Mouse (Mus musculus) MEL (cell line): ENCODE data around the gene 1700016C15Rik. TPM values are rescaled to one million over a fixed set of nuclear protein-coding genes. Genes with fewer than 3 reads are reported as not detected.

Source experiments
- DNase-seq: peaks from one replicate; pipeline ENCODE4 v3.0.0; 2011; ENCODE audit warnings: low read depth, low spot score
- H3K27ac ChIP-seq: 2 replicates; pipeline ENCODE4 v1.5.1; 2012; ENCODE audit warnings: low read depth, mild to moderate bottlenecking, control low read depth, low read length, moderate library complexity; ENCODE audit not compliant: control insufficient read depth
- H3K27me3 ChIP-seq, 2 experiments: fragments of 150-350 bp in 1 of 2; sonication (generic) in 1 of 2; 2 replicates each; pipeline ENCODE4 v1.6.1; 2012; ENCODE audit warnings: low read length in 2 of 2, mild to moderate bottlenecking in 2 of 2, improper control_type of control experiment in 1 of 2, moderate library complexity in 1 of 2; ENCODE audit not compliant: insufficient read depth in 2 of 2, control insufficient read depth in 1 of 2
- H3K36me3 ChIP-seq, 2 experiments: 2 replicates each; pipeline ENCODE4 v1.6.1; 2012 to 2014; ENCODE audit warnings: low read length in 2 of 2, improper control_type of control experiment in 1 of 2, inconsistent platforms in 1 of 2, mild to moderate bottlenecking in 1 of 2; ENCODE audit not compliant: insufficient read depth in 2 of 2, control insufficient read depth in 1 of 2
- H3K4me1 ChIP-seq, 2 experiments: fragments of 150-350 bp in 1 of 2; sonication (generic) in 1 of 2; 2 replicates each; pipeline ENCODE4 v1.6.1; 2012; ENCODE audit warnings: low read length in 2 of 2, improper control_type of control experiment in 1 of 2, mild to moderate bottlenecking in 1 of 2; ENCODE audit not compliant: insufficient read depth in 2 of 2, control insufficient read depth in 1 of 2
- H3K4me3 ChIP-seq, 2 experiments: fragments of 150-350 bp in 1 of 2; sonication (generic) in 1 of 2; 2 replicates each; pipeline ENCODE4 v1.5.1; 2012; ENCODE audit warnings: low read depth in 2 of 2, low read length in 2 of 2, mild to moderate bottlenecking in 2 of 2, moderate library complexity in 2 of 2, control low read depth in 1 of 2, improper control_type of control experiment in 1 of 2; ENCODE audit not compliant: control insufficient read depth in 1 of 2, insufficient read depth in 1 of 2
- H3K79me2 ChIP-seq: 2 replicates; pipeline ENCODE4 v1.6.1; 2012; ENCODE audit warnings: mild to moderate bottlenecking, low read length, moderate library complexity; ENCODE audit not compliant: control insufficient read depth, poor library complexity, insufficient read depth
- H3K9ac ChIP-seq: 2 replicates; pipeline ENCODE4 v1.6.1; 2012; ENCODE audit warnings: low read depth, mild to moderate bottlenecking, control low read depth, low read length, moderate library complexity; ENCODE audit not compliant: control insufficient read depth, poor library complexity, severe bottlenecking
- H3K9me3 ChIP-seq: fragments of 150-350 bp; sonication (generic); replicated peaks from 2 replicates; pipeline ENCODE4 v1.6.1; 2012; ENCODE audit warnings: mild to moderate bottlenecking, low read length, improper control_type of control experiment, moderate library complexity; ENCODE audit not compliant: insufficient read depth
- CHD1 ChIP-seq: IDR thresholded peaks from 2 replicates; pipeline ENCODE4 v1.6.1; 2012; ENCODE audit warnings: low read depth, mild to moderate bottlenecking, inconsistent platforms, low read length, improper control_type of control experiment
- CHD2 ChIP-seq: IDR thresholded peaks from 2 replicates; pipeline ENCODE4 v1.6.1; 2011; ENCODE audit warnings: low read length, improper control_type of control experiment
- ELF1 ChIP-seq: IDR thresholded peaks from 2 replicates; pipeline ENCODE4 v1.6.1; 2014; ENCODE audit warnings: low read depth, mild to moderate bottlenecking, inconsistent platforms, low read length, improper control_type of control experiment, moderate library complexity
- EP300 ChIP-seq, 2 experiments: IDR thresholded peaks; 2 replicates each; pipeline ENCODE4 v1.6.1; 2011; ENCODE audit warnings: improper control_type of control experiment in 2 of 2, low read length in 2 of 2, low read depth in 1 of 2, mild to moderate bottlenecking in 1 of 2
- KAT2A ChIP-seq: conservative IDR thresholded peaks from 2 replicates; pipeline ENCODE4 v1.6.1; 2012; ENCODE audit warnings: low read depth, low read length, improper control_type of control experiment, inconsistent platforms
- MAFK ChIP-seq: IDR thresholded peaks from 2 replicates; pipeline ENCODE4 v1.6.1; 2011; ENCODE audit warnings: low read depth, mild to moderate bottlenecking, low read length, improper control_type of control experiment, borderline replicate concordance
- MAX ChIP-seq: IDR thresholded peaks from 2 replicates; pipeline ENCODE4 v1.6.1; 2011; ENCODE audit warnings: low read length, improper control_type of control experiment
- MAZ ChIP-seq: IDR thresholded peaks from 2 replicates; pipeline ENCODE4 v1.6.1; 2012; ENCODE audit warnings: low read depth, mild to moderate bottlenecking, inconsistent platforms, low read length, improper control_type of control experiment
- MEF2A ChIP-seq: IDR thresholded peaks from 2 replicates; pipeline ENCODE4 v1.6.1; 2014; ENCODE audit warnings: low read depth, mild to moderate bottlenecking, inconsistent platforms, low read length, improper control_type of control experiment; ENCODE audit not compliant: poor library complexity, insufficient replicate concordance, severe bottlenecking; ENCODE audit errors: extremely low read depth
- MXI1 ChIP-seq: IDR thresholded peaks from 2 replicates; pipeline ENCODE4 v1.6.1; 2011; ENCODE audit warnings: mild to moderate bottlenecking, low read depth, low read length, improper control_type of control experiment
- MYB ChIP-seq: IDR thresholded peaks from 2 replicates; pipeline ENCODE4 v1.6.1; 2011; ENCODE audit warnings: mild to moderate bottlenecking, low read depth, low read length, improper control_type of control experiment
- MYC ChIP-seq: IDR thresholded peaks from 2 replicates; pipeline ENCODE4 v1.6.1; 2011; ENCODE audit warnings: low read depth, mild to moderate bottlenecking, low read length, improper control_type of control experiment, moderate library complexity
- NELFE ChIP-seq: IDR thresholded peaks from 2 replicates; pipeline ENCODE4 v1.6.1; 2011; ENCODE audit warnings: low read depth, low read length, improper control_type of control experiment
- POLR2A ChIP-seq, 2 experiments: IDR thresholded peaks; 2 replicates each; pipeline ENCODE4 v1.6.1; 2011 to 2012; ENCODE audit warnings: low read length in 2 of 2, mild to moderate bottlenecking in 2 of 2, control low read depth in 1 of 2, improper control_type of control experiment in 1 of 2, low read depth in 1 of 2, moderate library complexity in 1 of 2; ENCODE audit not compliant: control insufficient read depth in 1 of 2, insufficient read depth in 1 of 2, poor library complexity in 1 of 2
- POLR2AphosphoS5 ChIP-seq: IDR thresholded peaks from 2 replicates; pipeline ENCODE4 v1.6.1; 2012; ENCODE audit warnings: low read depth, borderline replicate concordance, mild to moderate bottlenecking, inconsistent platforms, low read length, moderate library complexity, mixed read lengths
- RAD21 ChIP-seq: IDR thresholded peaks from 2 replicates; pipeline ENCODE4 v1.6.1; 2011; ENCODE audit warnings: mild to moderate bottlenecking, low read depth, low read length, improper control_type of control experiment
- RCOR1 ChIP-seq: IDR thresholded peaks from 2 replicates; pipeline ENCODE4 v1.6.1; 2012; ENCODE audit warnings: low read depth, mild to moderate bottlenecking, inconsistent platforms, low read length, improper control_type of control experiment
- SIN3A ChIP-seq: IDR thresholded peaks from 2 replicates; pipeline ENCODE4 v1.6.1; 2012; ENCODE audit warnings: low read length, improper control_type of control experiment, inconsistent platforms
- SMC3 ChIP-seq: IDR thresholded peaks from 2 replicates; pipeline ENCODE4 v1.6.1; 2011; ENCODE audit warnings: low read depth, low read length, improper control_type of control experiment
- TAL1 ChIP-seq: IDR thresholded peaks from 2 replicates; pipeline ENCODE4 v1.6.1; 2012; ENCODE audit warnings: mild to moderate bottlenecking, inconsistent platforms, low read length, moderate library complexity, mixed read lengths
- TBP ChIP-seq: IDR thresholded peaks from 2 replicates; pipeline ENCODE4 v1.8.0; 2011; ENCODE audit warnings: low read depth, low read length, improper control_type of control experiment
- TCF12 ChIP-seq: IDR thresholded peaks from 2 replicates; pipeline ENCODE4 v1.6.1; 2014; ENCODE audit warnings: low read depth, mild to moderate bottlenecking, inconsistent platforms, low read length, improper control_type of control experiment, moderate library complexity
- ZMIZ1 ChIP-seq: IDR thresholded peaks from 2 replicates; pipeline ENCODE4 v1.6.1; 2012; ENCODE audit warnings: low read depth, mild to moderate bottlenecking, inconsistent platforms, low read length, improper control_type of control experiment, moderate library complexity
- ZNF384 ChIP-seq: IDR thresholded peaks from 2 replicates; pipeline ENCODE4 v1.6.1; 2012; ENCODE audit warnings: low read depth, mild to moderate bottlenecking, inconsistent platforms, low read length, improper control_type of control experiment
- polyA plus RNA-seq, 2 experiments: library from polyadenylated mRNA; stranded (reverse) in 1 of 2; unstranded in 1 of 2; fragments of >175 nt in 1 of 2; fragments of >200 nt in 1 of 2; gene quantifications; 2 replicates each; pipeline versions ENCODE4 v1.2.1 to v1.2.4; 2012; ENCODE audit warnings: low replicate concordance in 2 of 2, low read depth in 1 of 2; ENCODE audit not compliant: insufficient read length in 2 of 2, insufficient read depth in 1 of 2, missing spikeins in 1 of 2
- total RNA-seq: library from RNA; depleted of rRNA; stranded (reverse); fragments of 300-350 nt; gene quantifications from 2 replicates; pipeline ENCODE4 v1.2.3, GENCODE M21; 2012

The 1700016C15Rik gene
- total and polyA plus RNA-seq, 3 experiments: not detected

DNA sequence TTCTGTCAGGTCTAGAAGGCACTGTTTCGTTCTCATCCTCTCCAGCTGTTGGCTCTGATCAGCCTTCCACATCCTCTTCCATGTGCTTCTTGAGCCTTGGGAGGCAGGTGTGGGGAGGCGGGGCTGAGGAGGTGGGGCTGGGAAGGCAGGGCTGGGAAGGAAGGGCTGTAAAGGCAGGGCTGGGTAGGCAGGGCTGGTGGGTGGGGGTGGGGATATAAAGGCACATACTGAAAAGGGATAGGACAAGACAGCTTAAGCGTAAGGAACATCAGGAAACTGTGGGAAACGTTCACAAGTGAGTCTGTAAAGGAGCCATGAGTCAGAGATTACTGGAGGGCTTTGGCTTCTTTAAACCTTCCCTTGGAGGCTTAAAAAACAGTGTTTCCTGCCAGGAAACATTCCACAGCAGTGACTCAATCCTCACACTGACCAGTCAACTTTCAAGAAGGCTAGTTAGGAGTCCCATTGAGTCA is 21.0 kb upstream of the 1700016C15Rik start:
- H3K4me1 ChIP-seq: peaks cover 0 to 21% of the 10 kb centered on the region in 2 experiments; a peak in 3 of 4 replicates
- no peak overlapping the region for H3K4me3 ChIP-seq
- H3K27ac ChIP-seq: no peak overlapping the region
- no peak for DNase-seq
- H3K27me3 ChIP-seq: no peaks in the 10 kb centered on the region
- no peaks in the 10 kb centered on the region for H3K79me2 ChIP-seq
- TF ChIP-seq MEF2A: no peak
- TF ChIP-seq EP300 (IDR thresholded peaks at IDR 0.05; ENCODE audit: low read depth in 1 of 2, low read length in 2 of 2): no peak
- no peak for TF ChIP-seq NELFE
- no peak for TF ChIP-seq MAZ
- TF ChIP-seq SIN3A: no peak
- TF ChIP-seq POLR2A (IDR thresholded peaks at IDR 0.05; ENCODE audit: control insufficient read depth in 1 of 2, insufficient read depth in 1 of 2, low read depth in 1 of 2, low read length in 2 of 2, poor library complexity in 1 of 2): no peak
- TF ChIP-seq TAL1: no peak
- no peak for TF ChIP-seq MAFK
- TF ChIP-seq ELF1: no peak
- TF ChIP-seq SMC3: no peak
- TF ChIP-seq MYB: no peak
- no peak for TF ChIP-seq MAX
- no peak for TF ChIP-seq POLR2AphosphoS5
- TF ChIP-seq CHD2: no peak
- TF ChIP-seq MYC: no peak
- TF ChIP-seq KAT2A: no peak
- H3K9ac ChIP-seq: no peak overlapping the region
- H3K36me3 ChIP-seq: peaks cover 0 to 29% of the 10 kb centered on the region in 2 experiments; a peak in 2 of 4 replicates
- no peaks in the 10 kb centered on the region for H3K9me3 ChIP-seq

- Histone ChIP-seq H3K27me3 (no peaks in the 10 kb centered on the region), H3K36me3 (peaks cover 0 to 44% of the 10 kb centered on the region in 2 experiments; a peak in 2 of 4 replicates), H3K27ac (peak overlapping the region; percentile 95), H3K79me2 (no peaks in the 10 kb centered on the region), H3K9ac (peak overlapping the region; percentile 6; the same call in 1 of the 2 replicates), H3K4me1 (peaks cover 4 to 28% of the 10 kb centered on the region in 2 experiments), H3K4me3 (no peak overlapping the region), H3K9me3 (no peaks in the 10 kb centered on the region)
- TF ChIP-seq RAD21 (no peak), CHD1 (no peak), TCF12 (no peak), ZMIZ1 (no peak), ZNF384 (0 out of 2 replicates have a peak, but pooled peaks have one; percentile 42), MXI1 (no peak), RCOR1 (no peak), TBP (0 out of 2 replicates have a peak, but pooled peaks have one; percentile 24), KAT2A (no peak)
- no peak for DNase-seq
These were observed 18.6 kb upstream of the 1700016C15Rik start for GRCm38 (mm10) chr1:177711000-177711399.
